Mouse (Mus musculus): Measurements from ENCODE around the gene Gm379. TPM values are rescaled to one million over a fixed set of nuclear protein-coding genes. Genes with fewer than 3 reads are reported as not detected.

The Gm379 gene
- not detected for total RNA-seq (2021)

DNA sequence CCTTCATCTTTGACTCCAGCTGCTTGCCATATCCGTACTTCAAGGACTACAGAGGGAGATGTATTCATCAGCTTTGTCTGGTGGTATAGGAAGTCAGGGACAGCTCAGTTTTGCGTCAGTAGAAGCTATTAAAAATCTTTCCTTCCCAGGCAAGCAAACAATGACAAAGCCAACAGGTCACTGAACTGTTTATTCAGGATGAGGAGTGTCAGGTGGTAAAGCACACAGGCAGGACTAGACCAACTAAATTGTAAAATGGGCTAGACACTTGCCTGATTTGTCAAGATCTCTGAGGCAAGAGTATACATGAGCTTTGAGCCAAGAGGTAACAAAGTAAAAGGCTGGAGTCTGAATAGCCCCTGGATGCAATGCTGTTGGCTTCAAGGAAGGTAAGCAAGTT is at the start of gene Gm379:
Gene Gm379, minus strand, starts transcription at position 7 of the 400 bp plus-strand sequence.
- intact Hi-C loops (cut with DNase I) = no loop called here
- DNase-seq = no peak

- intact Hi-C loops (cut with DNase I) = no loop called here
- DNase-seq = no peak
These were observed 39.6 kb upstream of the Gm379 start for GRCm38 (mm10) chrX:108704312-108704711.

GRCm38 (mm10) chrX:108668868-108669267 is 4.2 kb upstream of the Gm379 start:
- intact Hi-C loops (cut with DNase I) = no loop called here
- no peak for DNase-seq

DNA sequence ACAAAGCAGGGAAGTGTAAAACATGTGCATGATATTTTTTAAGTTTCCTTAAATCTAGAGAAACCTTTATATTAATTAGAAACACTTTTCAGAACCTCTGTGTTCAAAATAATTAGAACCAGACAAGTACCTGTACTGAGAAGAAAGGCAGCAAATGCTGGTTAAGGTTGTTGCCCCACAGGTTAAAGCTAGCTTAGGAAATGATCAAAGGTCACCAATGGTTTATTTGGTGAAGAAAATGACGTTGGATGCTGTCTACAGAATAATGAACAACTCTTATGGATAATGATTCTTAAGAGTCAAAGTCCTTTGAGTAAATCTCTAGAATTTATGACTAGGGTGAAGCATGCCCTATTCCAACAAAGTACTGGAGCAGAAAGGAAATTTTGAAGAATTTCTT is 42.7 kb downstream of the Gm379 start:
- DNase-seq = no peak
- intact Hi-C loops (cut with DNase I) = no loop called here

- intact Hi-C loops (cut with DNase I) = no loop called here
- DNase-seq = no peak
These were observed 43.8 kb downstream of the Gm379 start for GRCm38 (mm10) chrX:108620886-108621285.

Other genes with a start within 250 kb of the Gm379 start
- 1 to 10 TPM; 7.0 to 8.6 TPM for gene Brwd3, start 169.5 kb upstream of the Gm379 start, total RNA-seq (2021)